Mouse (Mus musculus) lung, postnatal 0 days (tissue): ENCODE results near the gene Cabp4.

ENCODE experiments used
- CTCF ChIP-seq: IDR thresholded peaks from 2 replicates; pipeline ENCODE4 v1.5.1; 2016; ENCODE audit warnings: antibody characterized with exemption, mild to moderate bottlenecking
- EP300 ChIP-seq: IDR thresholded peaks from 2 replicates; pipeline ENCODE4 v1.6.1; 2016; ENCODE audit warnings: antibody characterized with exemption, mild to moderate bottlenecking, control low read depth

DNA sequence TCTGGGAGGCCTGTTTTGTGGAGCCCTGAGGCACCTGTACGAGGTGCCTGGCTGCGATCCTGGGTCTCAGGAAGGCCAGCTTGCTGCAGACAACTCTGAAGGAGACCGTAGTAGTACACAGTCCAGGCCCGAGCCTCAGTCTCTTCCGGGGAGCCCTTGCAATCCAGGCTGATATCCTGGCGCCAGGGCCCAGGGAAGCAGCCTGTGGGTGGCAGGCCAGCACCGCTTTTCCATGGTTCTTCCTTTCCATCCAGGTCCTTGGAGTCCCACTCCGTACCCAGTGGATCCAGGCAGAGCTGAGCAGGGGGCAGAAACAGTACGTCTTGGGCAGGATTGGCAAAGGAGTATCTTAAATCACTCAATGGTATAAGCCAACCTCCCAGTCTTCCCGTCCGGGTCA is 29.1 kb upstream of the Cabp4 start:
- TF ChIP-seq EP300 (no peak), CTCF (no peak)
